Mouse (Mus musculus) CH12.LX (cell line): ENCODE measurements around the gene Cnp. TPM values are rescaled to one million over a fixed set of nuclear protein-coding genes. Genes with fewer than 3 reads are reported as not detected.

Experiments
- DNase-seq: peaks from one replicate; pipeline ENCODE4 v3.0.0-alpha.2; 2013; ENCODE audit errors: extremely low read depth
- H3K27ac ChIP-seq: 2 replicates; pipeline ENCODE4 v1.5.1; 2012; ENCODE audit warnings: low read depth, mild to moderate bottlenecking, control low read depth, moderate library complexity; ENCODE audit not compliant: insufficient read depth
- H3K27me3 ChIP-seq: replicated peaks from 2 replicates; pipeline ENCODE3; 2012; ENCODE audit warnings: inconsistent platforms
- H3K36me3 ChIP-seq, 2 experiments: replicated peaks in 1 of 2; 2 replicates each; pipeline versions ENCODE3 to v1.6.1; 2012; ENCODE audit warnings: inconsistent platforms in 1 of 2, low read length in 1 of 2, mild to moderate bottlenecking in 1 of 2, mixed read lengths in 1 of 2, moderate library complexity in 1 of 2; ENCODE audit not compliant: control insufficient read depth in 1 of 2, insufficient read depth in 1 of 2
- H3K4me1 ChIP-seq, 2 experiments: 2 replicates each; pipeline ENCODE4 v1.6.1; 2012; ENCODE audit warnings: inconsistent platforms in 1 of 2, moderate library complexity in 1 of 2; ENCODE audit not compliant: insufficient read depth in 2 of 2, control insufficient read depth in 1 of 2
- H3K4me2 ChIP-seq: 2 replicates; pipeline ENCODE4 v1.6.1; 2012; ENCODE audit warnings: low read depth, mild to moderate bottlenecking, control low read depth; ENCODE audit not compliant: poor library complexity, insufficient read depth, severe bottlenecking
- H3K4me3 ChIP-seq, 3 experiments: fragments of 150-350 bp in 1 of 3; sonication (generic) in 1 of 3; replicated peaks in 1 of 3; 2 replicates each; pipeline versions ENCODE3 to v1.5.1; 2011 to 2012; ENCODE audit warnings: low read depth in 2 of 3, low read length in 2 of 3, mild to moderate bottlenecking in 2 of 3, moderate library complexity in 2 of 3, control low read depth in 1 of 3, improper control_type of control experiment in 1 of 3, inconsistent platforms in 1 of 3, mixed read lengths in 1 of 3; ENCODE audit not compliant: poor library complexity in 1 of 3
- H3K79me2 ChIP-seq: replicated peaks from 2 replicates; pipeline ENCODE4 v1.6.1; 2012; ENCODE audit warnings: mild to moderate bottlenecking, moderate library complexity; ENCODE audit not compliant: control insufficient read depth, poor library complexity, insufficient read depth, severe bottlenecking; ENCODE audit errors: extremely low read depth
- H3K9ac ChIP-seq: 2 replicates; pipeline ENCODE4 v1.6.1; 2012; ENCODE audit warnings: low read depth, mild to moderate bottlenecking, control low read depth, moderate library complexity; ENCODE audit not compliant: insufficient read depth
- H3K9me3 ChIP-seq: replicated peaks from 2 replicates; pipeline ENCODE3; 2012; ENCODE audit warnings: low read length, inconsistent platforms, mixed read lengths
- BHLHE40 ChIP-seq: IDR thresholded peaks from 2 replicates; pipeline ENCODE4 v1.6.1; 2011; ENCODE audit warnings: mild to moderate bottlenecking, low read depth, low read length, improper control_type of control experiment
- CHD1 ChIP-seq: IDR thresholded peaks from 2 replicates; pipeline ENCODE4 v1.6.1; 2012; ENCODE audit warnings: low read depth, low read length, improper control_type of control experiment, inconsistent platforms
- CHD2 ChIP-seq: IDR thresholded peaks from 2 replicates; pipeline ENCODE4 v1.6.1; 2011; ENCODE audit warnings: low read length, improper control_type of control experiment
- CTCF ChIP-seq, 2 experiments: IDR thresholded peaks in 1 of 2; conservative IDR thresholded peaks in 1 of 2; 2 replicates each; pipeline ENCODE4 v1.5.1; 2011 to 2012; ENCODE audit warnings: low read depth in 2 of 2, low read length in 2 of 2, improper control_type of control experiment in 1 of 2, inconsistent platforms in 1 of 2, mild to moderate bottlenecking in 1 of 2, moderate library complexity in 1 of 2
- E2F4 ChIP-seq: IDR thresholded peaks from 2 replicates; pipeline ENCODE4 v1.6.1; 2011; ENCODE audit warnings: low read depth, low read length, improper control_type of control experiment; ENCODE audit not compliant: insufficient replicate concordance
- ELF1 ChIP-seq: IDR thresholded peaks from 2 replicates; pipeline ENCODE4 v1.6.1; 2014; ENCODE audit warnings: low read depth, mild to moderate bottlenecking, inconsistent platforms, low read length, improper control_type of control experiment
- EP300 ChIP-seq: IDR thresholded peaks from 2 replicates; pipeline ENCODE4 v1.6.1; 2011; ENCODE audit warnings: low read length, improper control_type of control experiment
- ETS1 ChIP-seq: conservative IDR thresholded peaks from 2 replicates; pipeline ENCODE4 v1.6.1; 2012; ENCODE audit warnings: low read depth, mild to moderate bottlenecking, inconsistent platforms, low read length, improper control_type of control experiment, moderate library complexity
- GABPA ChIP-seq: IDR thresholded peaks from 2 replicates; pipeline ENCODE4 v1.6.1; 2012; ENCODE audit warnings: low read depth, low read length, improper control_type of control experiment, inconsistent platforms; ENCODE audit not compliant: insufficient replicate concordance
- HCFC1 ChIP-seq: IDR thresholded peaks from 2 replicates; pipeline ENCODE4 v1.6.1; 2012; ENCODE audit warnings: low read depth, mild to moderate bottlenecking, inconsistent platforms, low read length, improper control_type of control experiment
- IRF4 ChIP-seq: IDR thresholded peaks from 2 replicates; pipeline ENCODE4 v1.6.1; 2014; ENCODE audit warnings: low read depth, mild to moderate bottlenecking, inconsistent platforms, low read length, improper control_type of control experiment
- JUN ChIP-seq: IDR thresholded peaks from 2 replicates; pipeline ENCODE4 v1.6.1; 2011; ENCODE audit warnings: low read depth, mild to moderate bottlenecking, low read length, improper control_type of control experiment, moderate library complexity; ENCODE audit not compliant: insufficient read depth
- JUND ChIP-seq: conservative IDR thresholded peaks from 2 replicates; pipeline ENCODE4 v1.6.1; 2011; ENCODE audit warnings: low read depth, low read length, improper control_type of control experiment
- KAT2A ChIP-seq: IDR thresholded peaks from 2 replicates; pipeline ENCODE4 v1.6.1; 2012; ENCODE audit warnings: low read length, improper control_type of control experiment, inconsistent platforms; ENCODE audit not compliant: insufficient replicate concordance
- MAFK ChIP-seq: IDR thresholded peaks from 2 replicates; pipeline ENCODE4 v1.6.1; 2011; ENCODE audit warnings: low read length, improper control_type of control experiment; ENCODE audit not compliant: insufficient replicate concordance
- MAX ChIP-seq: IDR thresholded peaks from 2 replicates; pipeline ENCODE4 v1.6.1; 2011; ENCODE audit warnings: low read length, improper control_type of control experiment
- MAZ ChIP-seq: IDR thresholded peaks from 2 replicates; pipeline ENCODE4 v1.6.1; 2012; ENCODE audit warnings: low read depth, mild to moderate bottlenecking, inconsistent platforms, low read length, improper control_type of control experiment, moderate library complexity
- MEF2A ChIP-seq: IDR thresholded peaks from 2 replicates; pipeline ENCODE4 v1.6.1; 2014; ENCODE audit warnings: low read depth, mild to moderate bottlenecking, inconsistent platforms, low read length, improper control_type of control experiment, borderline replicate concordance
- MXI1 ChIP-seq: IDR thresholded peaks from 2 replicates; pipeline ENCODE4 v1.6.1; 2011; ENCODE audit warnings: mild to moderate bottlenecking, low read depth, low read length, improper control_type of control experiment
- MYC ChIP-seq: IDR thresholded peaks from 2 replicates; pipeline ENCODE4 v1.6.1; 2011; ENCODE audit warnings: low read depth, mild to moderate bottlenecking, improper control_type of control experiment, low read length
- NELFE ChIP-seq: IDR thresholded peaks from 2 replicates; pipeline ENCODE4 v1.6.1; 2011; ENCODE audit warnings: low read depth, low read length, improper control_type of control experiment
- NRF1 ChIP-seq: IDR thresholded peaks from 2 replicates; pipeline ENCODE4 v1.6.1; 2014; ENCODE audit warnings: low read depth, mild to moderate bottlenecking, inconsistent platforms, low read length, improper control_type of control experiment, moderate library complexity
- PAX5 ChIP-seq: IDR thresholded peaks from 2 replicates; pipeline ENCODE4 v1.6.1; 2012; ENCODE audit warnings: low read length, inconsistent platforms, mixed read lengths
- POLR2A ChIP-seq: IDR thresholded peaks from 2 replicates; pipeline ENCODE4 v1.6.1; 2011; ENCODE audit warnings: low read depth, mild to moderate bottlenecking, improper control_type of control experiment, low read length
- POLR2AphosphoS2 ChIP-seq: IDR thresholded peaks from 2 replicates; pipeline ENCODE4 v1.6.1; 2011; ENCODE audit warnings: low read depth, low read length, improper control_type of control experiment
- RAD21 ChIP-seq: IDR thresholded peaks from 2 replicates; pipeline ENCODE4 v1.6.1; 2011; ENCODE audit warnings: low read depth, mild to moderate bottlenecking, low read length, improper control_type of control experiment, moderate library complexity
- RCOR1 ChIP-seq: conservative IDR thresholded peaks from 2 replicates; pipeline ENCODE4 v1.6.1; 2012; ENCODE audit warnings: low read depth, mild to moderate bottlenecking, inconsistent platforms, low read length, improper control_type of control experiment
- SIN3A ChIP-seq: IDR thresholded peaks from 2 replicates; pipeline ENCODE4 v1.6.1; 2012; ENCODE audit warnings: low read length, improper control_type of control experiment, inconsistent platforms
- SMC3 ChIP-seq: IDR thresholded peaks from 2 replicates; pipeline ENCODE4 v1.6.1; 2011; ENCODE audit warnings: low read depth, low read length, improper control_type of control experiment
- TBP ChIP-seq: conservative IDR thresholded peaks from 2 replicates; pipeline ENCODE4 v1.6.1; 2011; ENCODE audit warnings: low read depth, low read length, improper control_type of control experiment
- TCF12 ChIP-seq: IDR thresholded peaks from 2 replicates; pipeline ENCODE4 v1.6.1; 2014; ENCODE audit warnings: low read depth, mild to moderate bottlenecking, inconsistent platforms, low read length, improper control_type of control experiment
- UBTF ChIP-seq: IDR thresholded peaks from 2 replicates; pipeline ENCODE4 v1.6.1; 2012; ENCODE audit warnings: low read depth, mild to moderate bottlenecking, inconsistent platforms, low read length, improper control_type of control experiment, moderate library complexity
- USF1 ChIP-seq: IDR thresholded peaks from 2 replicates; pipeline ENCODE4 v1.6.1; 2014; ENCODE audit warnings: low read depth, mild to moderate bottlenecking, inconsistent platforms, low read length, improper control_type of control experiment
- USF2 ChIP-seq: conservative IDR thresholded peaks from 2 replicates; pipeline ENCODE4 v1.6.1; 2011; ENCODE audit warnings: low read depth, low read length, improper control_type of control experiment
- ZC3H11A ChIP-seq: IDR thresholded peaks from 2 replicates; pipeline ENCODE4 v1.6.1; 2012; ENCODE audit warnings: low read depth, mild to moderate bottlenecking, inconsistent platforms, low read length, improper control_type of control experiment
- ZKSCAN1 ChIP-seq: IDR thresholded peaks from 2 replicates; pipeline ENCODE4 v1.6.1; 2012; ENCODE audit warnings: low read depth, inconsistent platforms, low read length, improper control_type of control experiment, borderline replicate concordance
- ZMIZ1 ChIP-seq: IDR thresholded peaks from 2 replicates; pipeline ENCODE4 v1.6.1; 2012; ENCODE audit warnings: low read depth, mild to moderate bottlenecking, inconsistent platforms, low read length, improper control_type of control experiment
- ZNF384 ChIP-seq: IDR thresholded peaks from 2 replicates; pipeline ENCODE4 v1.6.1; 2012; ENCODE audit warnings: low read depth, low read length, improper control_type of control experiment, inconsistent platforms
- dilution Hi-C: fragments of 300-500 bp; cut with MboI; formaldehyde crosslinking; loops from 2 replicates; pipeline ENCODE4 v1.14.3; 2020; ENCODE audit warnings: low sequenced_read_pairs; ENCODE audit not compliant: extremely low pct_unique_long_range_greater_than_20kb, extremely low pct_ligation_motif_present
- in situ Hi-C: fragments of 300-500 bp; cut with MboI; formaldehyde crosslinking; loops from 3 replicates; pipeline ENCODE4 v1.14.3; 2019; ENCODE audit warnings: low sequenced_read_pairs, low pct_ligation_motif_present, low pct_unique_long_range_greater_than_20kb, mixed read lengths
- polyA plus RNA-seq: library from polyadenylated mRNA; unstranded; fragments of >175 nt; gene quantifications from 2 replicates; pipeline ENCODE4 v1.2.1, GENCODE M21; 2012; ENCODE audit warnings: low read depth; ENCODE audit not compliant: insufficient read length
- total RNA-seq, 2 experiments: library from RNA; depleted of rRNA; stranded (reverse); fragments of 300-350 nt in 1 of 2; fragments of >200 nt in 1 of 2; gene quantifications; 2 replicates each; pipeline ENCODE4 v1.2.3; 2012 to 2014

Gene Cnp
- total and polyA plus RNA-seq, 3 experiments = 77.7 to 87.8 (median 80.2) TPM

DNA sequence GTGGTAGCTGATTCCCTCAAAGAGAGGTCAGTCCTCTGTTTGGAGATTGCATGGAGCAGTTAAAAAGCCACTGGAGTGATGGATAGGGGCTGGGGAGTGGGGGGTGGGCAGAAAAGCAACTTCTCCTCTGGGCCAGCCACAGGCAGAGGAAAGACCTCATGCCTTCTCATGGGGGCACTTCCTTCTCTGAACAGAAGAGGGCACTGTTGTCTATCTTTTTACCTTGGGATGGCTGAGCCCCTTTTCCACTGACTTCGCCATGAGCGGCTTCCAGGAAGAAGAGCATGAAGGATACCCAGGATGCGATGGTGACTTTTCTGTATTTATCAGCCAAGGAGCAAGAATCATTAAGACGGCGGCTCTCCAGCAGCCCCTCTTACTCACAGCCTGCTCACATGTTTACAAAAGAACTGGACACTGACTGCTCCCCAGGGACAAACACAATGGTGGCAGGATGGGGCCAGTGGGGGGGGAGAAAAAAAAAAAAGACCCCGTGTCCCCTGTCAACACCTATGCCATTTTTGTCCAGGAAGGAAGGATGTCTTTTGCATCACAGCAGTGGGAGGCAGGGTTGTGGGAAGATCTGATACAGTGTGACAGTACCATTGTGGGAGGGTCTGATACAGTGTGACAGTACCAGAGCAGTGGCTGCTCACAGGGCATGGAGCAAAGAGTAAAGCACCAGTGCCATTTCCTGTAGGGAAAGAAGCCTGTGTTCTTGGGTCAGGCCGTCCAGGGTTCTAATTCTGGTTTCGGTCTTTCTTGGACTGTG, 4.1 kb upstream of the Cnp start:
- DNase-seq = peak; percentile 91
- Histone ChIP-seq H3K4me1 (peaks cover 29 to 64% of the 10 kb centered on the region in 2 experiments), H3K4me3 (peak overlapping the region in 2 of 3 experiments; percentile 35 to 37), H3K27me3 (no peaks in the 10 kb centered on the region), H3K36me3 (no peaks in the 10 kb centered on the region), H3K9ac (peak overlapping the region; percentile 13; the same call in 1 of the 2 replicates), H3K4me2 (peak overlapping the region; percentile 63), H3K9me3 (no peaks in the 10 kb centered on the region), H3K79me2 (peaks cover 4% of the 10 kb centered on the region), H3K27ac (peak overlapping the region; percentile 92)
- in situ Hi-C loops = loop anchor here (5.0 kb wide), 2 partner anchors 52 to 127 kb away; partner anchors contain the start of gene Dnajc7
- dilution Hi-C loops = no loop called here
- TF ChIP-seq KAT2A = no peak
- TF ChIP-seq CHD1 = no peak
- peak; percentile 52 for TF ChIP-seq TCF12
- TF ChIP-seq EP300 = no peak
- peak; percentile 66; the same call in 1 of the 2 replicates for TF ChIP-seq IRF4
- TF ChIP-seq GABPA = no peak
- TF ChIP-seq MAX = peak; percentile 67
- no peak for TF ChIP-seq ETS1
- peak; percentile 14; the same call in 1 of the 2 replicates for TF ChIP-seq HCFC1
- TF ChIP-seq SMC3 = peak; percentile 92
- TF ChIP-seq USF1 = no peak
- peak; percentile 44 for TF ChIP-seq JUND
- peak; percentile 97 for TF ChIP-seq RAD21
- no peak for TF ChIP-seq USF2
- 0 out of 2 replicates have a peak, but pooled peaks have one; percentile 19 for TF ChIP-seq NRF1
- peak; percentile 94 for TF ChIP-seq MYC
- TF ChIP-seq ZNF384 = peak; percentile 5
- no peak for TF ChIP-seq TBP
- peak; percentile 47; the same call in 1 of the 2 replicates for TF ChIP-seq MEF2A
- no peak for TF ChIP-seq UBTF
- TF ChIP-seq PAX5 = no peak
- no peak for TF ChIP-seq POLR2A
- peak; percentile 89 for TF ChIP-seq MAZ
- no peak for TF ChIP-seq ZKSCAN1
- 0 out of 2 replicates have a peak, but pooled peaks have one; percentile 34 for TF ChIP-seq JUN
- 0 out of 2 replicates have a peak, but pooled peaks have one; percentile 7 for TF ChIP-seq MAFK
- TF ChIP-seq SIN3A = peak; percentile 76; the same call in 1 of the 2 replicates
- peak; percentile 72; the same call in 1 of the 2 replicates for TF ChIP-seq CHD2
- no peak for TF ChIP-seq E2F4
- no peak for TF ChIP-seq ZMIZ1
- TF ChIP-seq MXI1 = peak; percentile 51; the same call in 1 of the 2 replicates
- TF ChIP-seq ELF1 = peak; percentile 57
- no peak for TF ChIP-seq RCOR1
- TF ChIP-seq NELFE = peak; percentile 34; the same call in 1 of the 2 replicates
- no peak for TF ChIP-seq POLR2AphosphoS2
- peak; percentile 88 for TF ChIP-seq ZC3H11A
- peak; percentile 94 to 95 for TF ChIP-seq CTCF (conservative IDR thresholded peaks at IDR 0.05 in 1 of 2, IDR thresholded peaks at IDR 0.05 in 1 of 2; ENCODE audit: low read depth in 2 of 2, low read length in 2 of 2)
- TF ChIP-seq BHLHE40 = no peak
